Mouse (Mus musculus) brain, embryonic 14.5 days (tissue): ENCODE results near the gene Snrk. TPM values are rescaled to one million over a fixed set of nuclear protein-coding genes. Genes with fewer than 3 reads are reported as not detected.

Experiments used
- DNase-seq: peaks from one replicate; pipeline ENCODE4 v3.0.0-alpha.2; 2011; ENCODE audit warnings: low read depth
- CTCF ChIP-seq: fragments of 200-500 bp; IDR thresholded peaks from 2 replicates; pipeline ENCODE4 v1.5.1; 2012; ENCODE audit warnings: inconsistent platforms, mild to moderate bottlenecking, moderate library complexity, borderline replicate concordance; ENCODE audit not compliant: insufficient read depth, insufficient read length; ENCODE audit errors: extremely low read depth
- POLR2A ChIP-seq: fragments of 200-500 bp; IDR thresholded peaks from 2 replicates; pipeline ENCODE4 v1.6.1; 2012; ENCODE audit warnings: mild to moderate bottlenecking, inconsistent platforms, borderline replicate concordance; ENCODE audit not compliant: poor library complexity, insufficient read depth, insufficient read length, severe bottlenecking; ENCODE audit errors: extremely low read depth
- polyA plus RNA-seq: library from polyadenylated mRNA; depleted of rRNA; stranded (reverse); fragments of >200 nt; gene quantifications from 2 replicates; pipeline ENCODE4 v1.2.3, GENCODE M21; 2012

Gene Snrk
- polyA plus RNA-seq, 1 experiment, result 80.6 TPM

- DNase-seq, result no peak
- TF ChIP-seq POLR2A (no peak), CTCF (no peak)
These were observed 60.5 kb downstream of the Snrk start for GRCm38 (mm10) chr9:122177256-122178220.

- TF ChIP-seq POLR2A (no peak), CTCF (no peak)
- DNase-seq, result no peak
These were observed 61.4 kb downstream of the Snrk start for GRCm38 (mm10) chr9:122178427-122178826.

DNA sequence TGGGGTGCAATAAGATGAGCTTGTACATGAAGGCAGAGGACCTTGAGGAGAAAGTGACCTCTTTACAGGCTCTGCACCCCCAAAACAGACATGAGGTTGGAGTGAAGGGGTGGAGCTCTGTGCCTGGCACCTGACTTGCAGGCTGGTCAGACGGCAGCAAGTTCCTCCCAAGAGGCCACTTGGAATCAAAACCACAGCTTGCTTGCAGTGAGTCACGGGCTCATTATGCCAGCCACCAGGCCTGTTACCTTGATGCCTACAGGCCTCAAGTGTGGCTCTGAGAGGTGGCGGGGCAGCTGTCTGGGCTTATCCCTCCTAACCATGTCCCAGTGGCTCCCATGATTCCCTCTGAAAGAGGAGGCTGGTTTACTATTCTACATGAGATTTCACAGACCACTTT is 63.0 kb downstream of the Snrk start:
- TF ChIP-seq CTCF (no peak), POLR2A (no peak)
- no peak for DNase-seq

GRCm38 (mm10) chr9:122183074-122183473 is 66.0 kb downstream of the Snrk start:
- TF ChIP-seq CTCF (no peak), POLR2A (no peak)
- no peak for DNase-seq

- no peak for TF ChIP-seq CTCF
- TF ChIP-seq POLR2A, result no peak
- DNase-seq, result no peak
These were observed 67.3 kb downstream of the Snrk start for GRCm38 (mm10) chr9:122184329-122184728.

DNA sequence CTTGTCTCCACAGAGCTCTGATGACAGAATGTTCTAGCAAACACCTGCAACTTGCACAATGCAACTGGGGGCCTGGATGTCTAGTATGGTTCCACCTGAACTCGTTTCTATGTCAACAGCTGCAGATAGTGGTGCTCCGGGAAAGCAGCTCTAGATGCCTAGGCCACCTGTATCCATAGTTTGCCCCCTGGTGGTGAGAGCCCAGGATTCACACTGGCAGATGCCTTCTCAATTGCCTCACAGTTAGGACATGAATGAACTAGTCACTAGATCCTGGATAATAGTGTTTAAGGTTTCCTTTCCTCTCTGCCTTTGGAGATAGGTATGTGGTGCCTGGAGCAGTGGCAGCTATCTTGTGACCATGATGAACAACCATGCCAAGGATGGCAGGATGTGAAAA is 68.0 kb downstream of the Snrk start:
- DNase-seq, result peak; percentile 74
- TF ChIP-seq POLR2A, result no peak
- TF ChIP-seq CTCF, result peak; percentile 72

DNA sequence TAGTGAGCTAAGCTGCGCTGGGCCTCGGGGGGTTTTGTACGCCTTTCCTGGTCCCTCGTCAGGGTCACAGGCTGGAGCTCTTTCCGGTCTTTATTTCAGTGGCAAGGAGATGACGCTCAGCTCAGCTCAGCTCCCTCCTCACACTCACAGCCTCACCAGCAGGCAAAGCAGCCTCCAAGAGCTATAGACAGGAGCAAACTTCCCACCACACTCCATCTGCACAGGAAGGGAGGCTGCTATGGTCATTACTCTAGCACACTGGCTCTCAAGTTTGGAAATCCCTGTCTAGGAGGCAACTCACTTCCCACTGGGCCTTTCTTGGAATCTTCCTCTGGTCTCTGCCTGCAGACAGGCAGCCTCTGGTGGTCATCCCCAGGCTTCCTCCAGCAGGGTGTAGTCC is 68.9 kb downstream of the Snrk start:
- DNase-seq, result no peak
- no peak for TF ChIP-seq CTCF
- TF ChIP-seq POLR2A, result no peak

GRCm38 (mm10) chr9:122186643-122187226 is 69.7 kb downstream of the Snrk start:
- TF ChIP-seq POLR2A (no peak), CTCF (no peak)
- no peak for DNase-seq

DNA sequence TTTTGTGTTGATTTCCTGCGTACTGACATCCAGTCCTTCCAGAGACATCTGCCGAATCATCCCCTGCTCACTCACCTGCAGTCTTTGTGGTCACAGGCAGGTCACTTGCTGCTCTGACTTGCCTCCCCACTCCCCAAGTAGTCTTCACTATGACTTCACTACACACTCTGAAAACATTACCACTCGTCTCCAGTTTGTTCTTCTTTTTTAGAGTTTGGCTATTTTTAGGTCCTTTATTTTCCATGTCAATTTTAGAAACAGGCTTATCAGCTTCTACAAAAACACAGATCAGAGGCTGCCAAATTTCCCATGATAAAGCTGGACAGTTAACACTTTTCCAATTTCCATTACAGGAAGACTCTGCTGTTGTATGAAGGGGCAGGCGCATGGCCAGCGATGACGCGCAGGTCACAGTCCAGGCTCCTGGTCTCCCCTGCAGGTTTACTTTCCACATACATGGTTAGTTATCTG is 70.4 kb downstream of the Snrk start:
- DNase-seq, result no peak
- TF ChIP-seq CTCF, result no peak
- TF ChIP-seq POLR2A, result no peak

- no peak for TF ChIP-seq POLR2A
- TF ChIP-seq CTCF, result peak; percentile 39; the same call in 1 of the 2 replicates
- DNase-seq, result no peak
These were observed 71.7 kb downstream of the Snrk start for GRCm38 (mm10) chr9:122188724-122189123.

- peak; percentile 63 for DNase-seq
- TF ChIP-seq POLR2A (no peak), CTCF (no peak)
These were observed 76.3 kb downstream of the Snrk start for GRCm38 (mm10) chr9:122193361-122193760.
